Mouse (Mus musculus): ENCODE data around the gene Gm13199. TPM values are rescaled to one million over a fixed set of nuclear protein-coding genes. Genes with fewer than 3 reads are reported as not detected.

The Gm13199 gene
- polyA plus RNA-seq, 1 experiment from 2014 or later = 1.1 TPM

Other genes starting within 250 kb of the Gm13199 start
- 6.3 and 6.7 TPM in 2 replicates for gene Camk1d, start 148.4 kb downstream of the Gm13199 start, polyA plus RNA-seq (2015; fragmentation: Nextera tagmentation; extraction: Ambion mirVana)
- 21.2 and 22.0 TPM in 2 replicates for gene Nudt5, start 17.9 kb downstream of the Gm13199 start, polyA plus RNA-seq (2015; fragmentation: Nextera tagmentation; extraction: Ambion mirVana)
- 289 and 293 TPM in 2 replicates for gene Cdc123, start 17.8 kb downstream of the Gm13199 start, polyA plus RNA-seq (2015; fragmentation: Nextera tagmentation; extraction: Ambion mirVana)
- gene Sec61a2, start 32.5 kb upstream of the Gm13199 start, polyA plus RNA-seq (2015; fragmentation: Nextera tagmentation; extraction: Ambion mirVana) = 110 and 114 TPM in 2 replicates
- gene Dhtkd1, start 79.9 kb upstream of the Gm13199 start, polyA plus RNA-seq (2015; fragmentation: Nextera tagmentation; extraction: Ambion mirVana) = 7.4 and 8.4 TPM in 2 replicates
- 8.3 and 8.8 TPM in 2 replicates for gene Upf2, start 88.5 kb upstream of the Gm13199 start, polyA plus RNA-seq (2015; fragmentation: Nextera tagmentation; extraction: Ambion mirVana)

All from midbrain, embryonic 15.5 days (tissue).